Mouse (Mus musculus): ENCODE results near the gene Rhobtb3.

GRCm38 (mm10) chr13:75879756-75880155, 64.0 kb downstream of the Rhobtb3 start:
- TF ChIP-seq CTCF (IDR thresholded peaks at IDR 0.05; ENCODE audit: control insufficient read depth, insufficient read depth, low read length) (no peak), POLR2A (IDR thresholded peaks at IDR 0.05; ENCODE audit: borderline replicate concordance, control insufficient read depth, low read depth, low read length) (no peak)
